Comparison of ENCODE assay signal across 8 mouse cellular contexts in the genomic region with DNA sequence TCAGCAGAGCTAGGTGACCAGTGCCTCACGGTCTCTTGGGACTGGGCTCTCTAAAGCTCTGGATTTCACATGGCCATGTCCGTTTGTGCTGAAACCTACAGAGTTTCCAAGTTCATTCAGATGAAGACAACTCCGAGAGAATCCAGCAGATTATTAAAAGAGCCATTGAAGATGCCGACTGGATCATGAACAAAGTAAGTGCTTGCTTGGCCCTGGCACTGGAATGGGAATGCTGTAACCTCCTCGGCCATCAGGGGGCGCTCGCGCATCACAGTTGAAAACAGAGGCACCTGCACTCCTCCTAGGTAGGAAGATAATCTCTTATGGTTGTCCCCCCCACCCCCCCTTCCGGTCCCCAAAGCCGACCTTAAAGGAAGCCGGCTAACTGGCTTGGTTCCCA. TPM values are rescaled to one million over a fixed set of nuclear protein-coding genes. Genes with fewer than 3 reads are reported as not detected.
A peak's percentile ranks its signal among the peaks of the same experiment; 100 is the strongest.
DNase-seq lines count a peak whose midpoint lies in the region; ATAC-seq and TF ChIP-seq lines count a peak whose summit lies in the region.

No protein-coding gene starts in this region.

- H3K4me3 ChIP-seq in kidney, embryonic 15.5 days (replicated peaks) = no peak overlapping the region
- no peak overlapping the region for H3K4me3 ChIP-seq in cerebellum, adult 2 months (replicated peaks; ENCODE audit: insufficient read depth, low read depth, low read length)
- no peak overlapping the region for H3K4me3 ChIP-seq in lung, postnatal 0 days (ENCODE audit: low read depth, low read length)
- H3K4me3 ChIP-seq in spleen, adult 2 months (ENCODE audit: extremely low read depth, insufficient read depth, insufficient read length) = no peak overlapping the region

- no peak for ATAC-seq in kidney, embryonic 15.5 days (replicated peaks; ENCODE audit: low FRiP score)
- ATAC-seq in lung, postnatal 0 days = no peak
- no peak; the same call in 1 of the 2 replicates for ATAC-seq in megakaryocyte, adult 5-6 weeks (ENCODE audit: poor library complexity, severe bottlenecking)

- no peak overlapping the region for H3K9ac ChIP-seq in kidney, embryonic 15.5 days
- H3K9ac ChIP-seq in lung, postnatal 0 days (replicated peaks; ENCODE audit: low read depth) = no peak overlapping the region

- H3K27me3 ChIP-seq in kidney, embryonic 15.5 days = no peaks in the 10 kb centered on the region
- no peaks in the 10 kb centered on the region for H3K27me3 ChIP-seq in cerebellum, adult 2 months (ENCODE audit: control insufficient read depth, insufficient read depth, low read length)
- no peaks in the 10 kb centered on the region for H3K27me3 ChIP-seq in lung, postnatal 0 days (replicated peaks; ENCODE audit: insufficient read depth, low read length)
- no peaks in the 10 kb centered on the region for H3K27me3 ChIP-seq in spleen, adult 2 months (ENCODE audit: control insufficient read depth, insufficient read depth, low read length)

- H3K4me1 ChIP-seq in kidney, embryonic 15.5 days = peaks cover 4% of the 10 kb centered on the region
- H3K4me1 ChIP-seq in cerebellum, adult 2 months (ENCODE audit: control insufficient read depth, insufficient read depth, low read length) = peaks cover 12% of the 10 kb centered on the region
- H3K4me1 ChIP-seq in lung, postnatal 0 days (ENCODE audit: insufficient read depth, low read depth, low read length) = no peaks in the 10 kb centered on the region; the same call in 1 of the 2 replicates
- H3K4me1 ChIP-seq in spleen, adult 2 months (ENCODE audit: control insufficient read depth, insufficient read depth, insufficient read length) = no peaks in the 10 kb centered on the region

- TF ChIP-seq CTCF in cerebellum, adult 2 months (IDR thresholded peaks at IDR 0.05; ENCODE audit: borderline replicate concordance, insufficient read depth, low read depth, low read length) = peak; percentile 80
- peak; percentile 75 for TF ChIP-seq CTCF in lung, postnatal 0 days (IDR thresholded peaks at IDR 0.05)
- peak; percentile 83 for TF ChIP-seq CTCF in spleen, adult 2 months (IDR thresholded peaks at IDR 0.05; ENCODE audit: extremely low read depth, insufficient read depth, insufficient read length, insufficient replicate concordance)

- peaks cover 8% of the 10 kb centered on the region; the same call in 1 of the 2 replicates for H3K36me3 ChIP-seq in kidney, embryonic 15.5 days
- no peaks in the 10 kb centered on the region for H3K36me3 ChIP-seq in lung, postnatal 0 days (ENCODE audit: insufficient read depth, low read length)
- H3K36me3 ChIP-seq in spleen, adult 2 months (ENCODE audit: control insufficient read depth, insufficient read depth, low read length) = peaks cover 6% of the 10 kb centered on the region

- no peaks in the 10 kb centered on the region for H3K9me3 ChIP-seq in kidney, embryonic 15.5 days (replicated peaks)
- no peaks in the 10 kb centered on the region for H3K9me3 ChIP-seq in lung, postnatal 0 days (ENCODE audit: low read length)

- 14% methylated on average over 11 of the region's 11 CpGs for WGBS in kidney, embryonic 15.5 days
- 24% methylated on average over 11 of the region's 11 CpGs for WGBS in cerebellum, adult 2 months
- WGBS in lung, postnatal 0 days = 13% methylated on average over 11 of the region's 11 CpGs
- WGBS in spleen, adult 2 months = 21% methylated on average over 11 of the region's 11 CpGs

- H3K27ac ChIP-seq in kidney, embryonic 15.5 days = no peak overlapping the region
- no peak overlapping the region for H3K27ac ChIP-seq in cerebellum, adult 2 months (ENCODE audit: insufficient read depth, low read length)
- H3K27ac ChIP-seq in lung, postnatal 0 days (ENCODE audit: low read length) = no peak overlapping the region
- no peak overlapping the region for H3K27ac ChIP-seq in spleen, adult 2 months (ENCODE audit: insufficient read depth, low read length)

- no peak for TF ChIP-seq POLR2A in cerebellum, adult 2 months (IDR thresholded peaks at IDR 0.05; ENCODE audit: borderline replicate concordance, insufficient read depth, low read length)
- no peak for TF ChIP-seq POLR2A in spleen, adult 2 months (IDR thresholded peaks at IDR 0.05; ENCODE audit: low read depth, low read length)

- no peak overlapping the region for H3K4me2 ChIP-seq in kidney, embryonic 15.5 days
- H3K4me2 ChIP-seq in lung, postnatal 0 days (replicated peaks; ENCODE audit: low read depth, low read length) = no peak overlapping the region

- no peak for TF ChIP-seq EP300 in lung, postnatal 0 days (IDR thresholded peaks at IDR 0.05)

- DNase-seq in kidney, adult 9 months = peak; percentile 67
- peak; percentile 68 for DNase-seq in Muller cell, postnatal 12 days (ENCODE audit: inconsistent ontology term)
- DNase-seq in cerebellum, adult 2 months = peak; percentile 57 to 75
- DNase-seq in heart, postnatal 4 days = peak; percentile 79
- DNase-seq in lung, postnatal 0 days (ENCODE audit: low spot score) = peak; percentile 49
- DNase-seq in spleen, adult 2 months (ENCODE audit: low read depth in 1 of 2, low spot score in 2 of 2) = peak; percentile 36 to 47

RNA-seq across cellular contexts. Expression of a gene that starts 11.6 kb away (rescaled TPM):
- polyA plus RNA-seq in kidney, embryonic 15.5 days (2015; fragmentation: Nextera tagmentation; extraction: Ambion mirVana) = 22.5 and 25.5 TPM in 2 replicates
- polyA plus RNA-seq in cerebellum, adult 2 months (2012; rRNA removed) = 22.6 and 32.9 TPM in 2 replicates
- 10 to 100 TPM; 33.0 to 34.3 TPM for total RNA-seq in heart, postnatal 4 days (2021)
- 5.7 and 9.3 TPM in 2 replicates for polyA plus RNA-seq in lung, postnatal 0 days (2015; fragmentation: Nextera tagmentation; extraction: Ambion mirVana)
- 11.4 and 12.1 TPM in 2 replicates for polyA plus RNA-seq in spleen, adult 2 months (2012; rRNA removed)
- 1.4 and 6.4 TPM in 2 replicates for total RNA-seq in megakaryocyte, adult 5-6 weeks (2015)
- 29.1 and 31.6 TPM in 2 replicates for total RNA-seq in megakaryocyte, adult 5-6 weeks (2017)
